Mouse (Mus musculus) B cell, adult 62 days (primary cell): ENCODE results near the gene Tbc1d24. TPM values are rescaled to one million over a fixed set of nuclear protein-coding genes. Genes with fewer than 3 reads are reported as not detected.

ENCODE experiments used
- total RNA-seq: library from RNA; stranded (reverse); gene quantifications from 4 replicates; pipeline ENCODE4 v1.2.4, GENCODE M21; 2023

Gene Tbc1d24
- 1.8 to 2.4 TPM (median 2.2 TPM) in 4 replicates for total RNA-seq

GRCm38 (mm10) chr17:24205284-24205888 is at the start of gene Tbc1d24:
Gene Tbc1d24 (minus strand): TSS chr17:24205562.

GRCm38 (mm10) chr17:24251320-24252069 is 46.1 kb upstream of the Tbc1d24 start, which contains the start of gene Ccnf:
Gene Ccnf (minus strand): TSS chr17:24251484.

GRCm38 (mm10) chr17:24220435-24221411 is 15.4 kb upstream of the Tbc1d24 start, which contains the start of gene Tedc2:
Gene Tedc2 (minus strand): TSS chr17:24220851.

GRCm38 (mm10) chr17:24209043-24209915 is 3.9 kb upstream of the Tbc1d24 start, which contains the start of gene Ntn3:
Gene Ntn3 (minus strand): TSS chr17:24209531.

GRCm38 (mm10) chr17:24169317-24170065 is 35.9 kb downstream of the Tbc1d24 start, which contains the start of gene Atp6v0c:
Gene Atp6v0c (minus strand): TSS chr17:24169702.

GRCm38 (mm10) chr17:24163176-24163962 is 42.0 kb downstream of the Tbc1d24 start, which contains the start of gene Amdhd2:
Gene Amdhd2 (minus strand): TSS chr17:24163766.

GRCm38 (mm10) chr17:24150824-24151223 is 54.5 kb downstream of the Tbc1d24 start, which contains the start of gene Pdpk1:
Gene Pdpk1 (minus strand): TSS chr17:24150924.

Other genes with a start within 250 kb of the Tbc1d24 start
- not detected in 4 replicates for gene Prss30, start 225.0 kb downstream of the Tbc1d24 start, total RNA-seq
- not detected in 4 replicates for gene Prss22, start 207.5 kb downstream of the Tbc1d24 start, total RNA-seq
- not detected in 4 replicates for gene Prss27, start 167.4 kb downstream of the Tbc1d24 start, total RNA-seq
- gene Kctd5, start 132.1 kb downstream of the Tbc1d24 start, total RNA-seq = 29.6 to 31.8 TPM (median 29.9 TPM) in 4 replicates
- 65.9 to 81.7 TPM (median 72.0 TPM) in 4 replicates for gene Pdpk1, start 54.6 kb downstream of the Tbc1d24 start, total RNA-seq
- 29.6 to 42.8 TPM (median 37.1 TPM) in 4 replicates for gene Amdhd2, start 41.8 kb downstream of the Tbc1d24 start, total RNA-seq
- gene Atp6v0c, start 35.9 kb downstream of the Tbc1d24 start, total RNA-seq = 229 to 274 TPM (median 247 TPM) in 4 replicates
- 0.18 to 0.38 TPM (median 0.35 TPM) in 4 replicates for gene Ntn3, start 4.0 kb upstream of the Tbc1d24 start, total RNA-seq
- gene Tedc2, start 15.3 kb upstream of the Tbc1d24 start, total RNA-seq = 7.4 to 10.9 TPM (median 8.2 TPM) in 4 replicates
- gene Ccnf, start 45.9 kb upstream of the Tbc1d24 start, total RNA-seq = 11.6 to 14.8 TPM (median 13.2 TPM) in 4 replicates
- 0.27 to 0.57 TPM (median 0.50 TPM) in 3 of 4 replicates, not detected in the other for gene Abca17, start 145.5 kb upstream of the Tbc1d24 start, total RNA-seq
- 52.3 to 57.4 TPM (median 55.0 TPM) in 4 replicates for gene Abca3, start 146.4 kb upstream of the Tbc1d24 start, total RNA-seq
- gene Rnps1, start 209.0 kb upstream of the Tbc1d24 start, total RNA-seq = 155 to 180 TPM (median 162 TPM) in 4 replicates
- 21.7 to 37.3 TPM (median 25.2 TPM) in 4 replicates for gene Eci1, start 221.1 kb upstream of the Tbc1d24 start, total RNA-seq
- gene Dnase1l2, start 237.5 kb upstream of the Tbc1d24 start, total RNA-seq = 5.2 to 8.2 TPM (median 6.5 TPM) in 4 replicates